Mouse (Mus musculus): ENCODE measurements around the gene Olfr596. TPM values are rescaled to one million over a fixed set of nuclear protein-coding genes. Genes with fewer than 3 reads are reported as not detected.

Olfr596 gene
- total RNA-seq (2023): not detected in 2 replicates

GRCm38 (mm10) chr7:103305348-103305747 lies at the start of gene Olfr596:
Gene Olfr596, plus strand, starts transcription at chr7:103305648.

DNA sequence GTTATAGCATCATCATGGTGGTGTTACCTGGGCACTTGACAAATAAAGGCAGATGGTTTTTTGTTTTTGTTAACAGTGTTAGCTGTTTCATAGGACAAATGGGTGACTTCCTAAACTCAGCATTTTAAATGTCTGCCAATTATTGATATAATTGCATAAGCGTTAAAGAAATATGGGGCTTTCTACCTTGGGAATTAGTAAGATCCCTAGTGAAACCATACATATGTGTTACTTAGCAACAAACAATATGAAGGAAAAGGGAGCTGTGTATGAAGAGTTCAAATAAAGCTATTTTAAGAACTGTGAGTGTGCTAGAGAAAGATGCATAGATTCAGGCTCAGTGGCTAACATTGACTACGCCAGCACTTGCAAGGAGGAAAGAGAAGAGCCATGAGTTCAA lies 10.6 kb downstream of the Olfr596 start, which contains the start of gene Olfr597:
Olfr597 (plus strand) TSS at position 301 of the 400 bp plus-strand sequence.

DNA sequence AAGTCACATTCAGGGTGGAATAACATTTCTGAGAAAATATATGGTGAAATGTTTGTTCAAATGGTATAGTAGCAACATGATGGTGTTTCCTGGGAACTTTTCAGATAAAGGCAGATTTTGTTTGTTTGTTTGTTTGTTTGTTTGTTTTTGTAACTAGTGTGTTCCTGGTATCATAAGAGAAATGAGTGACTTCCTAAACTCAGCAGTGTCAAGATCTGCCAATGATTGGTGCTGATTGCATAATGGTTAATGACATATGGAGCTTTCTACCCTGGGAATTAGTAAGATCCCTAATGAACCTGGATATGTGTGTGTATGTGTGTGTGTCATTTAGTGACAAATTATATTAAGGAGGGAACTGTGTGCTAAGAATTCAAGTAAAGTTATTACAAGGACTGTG lies 17.8 kb downstream of the Olfr596 start, which contains the start of gene Olfr598:
Olfr598 (plus strand) TSS at position 301 of the 400 bp plus-strand sequence.

GRCm38 (mm10) chr7:103335617-103336016 lies 30.2 kb downstream of the Olfr596 start, which contains the start of gene Olfr599:
Gene Olfr599, plus strand, starts transcription at chr7:103335917.

GRCm38 (mm10) chr7:103349569-103349968 lies 44.1 kb downstream of the Olfr596 start, which contains the start of gene Olfr600:
Gene Olfr600, minus strand, starts transcription at chr7:103349669.

Other genes starting within 250 kb of the Olfr596 start
- gene Olfr584, start 223.8 kb upstream of the Olfr596 start, total RNA-seq (2023): not detected in 2 replicates
- not detected in 2 replicates for gene Olfr585, start 207.9 kb upstream of the Olfr596 start, total RNA-seq (2023)
- gene Olfr586, start 180.0 kb upstream of the Olfr596 start, total RNA-seq (2023): not detected in 2 replicates
- gene Olfr588-ps1, start 164.8 kb upstream of the Olfr596 start, total RNA-seq (2023): not detected in 2 replicates
- gene Olfr589, start 149.3 kb upstream of the Olfr596 start, total RNA-seq (2023): not detected in 2 replicates
- not detected in 2 replicates for gene Olfr591, start 127.3 kb upstream of the Olfr596 start, total RNA-seq (2023)
- not detected in 2 replicates for gene Olfr592, start 120.8 kb upstream of the Olfr596 start, total RNA-seq (2023)
- not detected in 2 replicates for gene Olfr593, start 93.8 kb upstream of the Olfr596 start, total RNA-seq (2023)
- gene Olfr594, start 88.7 kb upstream of the Olfr596 start, total RNA-seq (2023): not detected in 2 replicates
- not detected in 2 replicates for gene Usp17ld, start 53.1 kb upstream of the Olfr596 start, total RNA-seq (2023)
- gene Olfr597, start 10.7 kb downstream of the Olfr596 start, total RNA-seq (2023): not detected in 2 replicates
- not detected in 2 replicates for gene Olfr598, start 17.9 kb downstream of the Olfr596 start, total RNA-seq (2023)
- not detected in 2 replicates for gene Olfr599, start 30.3 kb downstream of the Olfr596 start, total RNA-seq (2023)
- not detected in 2 replicates for gene Olfr600, start 44.0 kb downstream of the Olfr596 start, total RNA-seq (2023)
- not detected in 2 replicates for gene Olfr601, start 57.0 kb downstream of the Olfr596 start, total RNA-seq (2023)
- gene Olfr603, start 80.5 kb downstream of the Olfr596 start, total RNA-seq (2023): not detected in 2 replicates
- gene Usp17lc, start 109.4 kb downstream of the Olfr596 start, total RNA-seq (2023): not detected in 2 replicates
- gene Olfr605, start 139.8 kb downstream of the Olfr596 start, total RNA-seq (2023): not detected in 2 replicates
- not detected in 2 replicates for gene Olfr606, start 143.4 kb downstream of the Olfr596 start, total RNA-seq (2023)
- not detected in 2 replicates for gene Olfr607, start 158.5 kb downstream of the Olfr596 start, total RNA-seq (2023)
- gene Olfr608, start 164.2 kb downstream of the Olfr596 start, total RNA-seq (2023): not detected in 2 replicates
- not detected in 2 replicates for gene Olfr609, start 192.4 kb downstream of the Olfr596 start, total RNA-seq (2023)
- gene Olfr610, start 206.5 kb downstream of the Olfr596 start, total RNA-seq (2023): not detected in 2 replicates
- gene Olfr611, start 215.2 kb downstream of the Olfr596 start, total RNA-seq (2023): not detected in 2 replicates
- gene Olfr612, start 237.1 kb downstream of the Olfr596 start, total RNA-seq (2023): not detected in 2 replicates
- not detected in 2 replicates for gene Olfr613, start 242.4 kb downstream of the Olfr596 start, total RNA-seq (2023)

All from neutrophil, adult 65 days (primary cell).